Mouse (Mus musculus) intestine, embryonic 15.5 days (tissue): ENCODE measurements around the gene Nkx6-2. TPM values are rescaled to one million over a fixed set of nuclear protein-coding genes. Genes with fewer than 3 reads are reported as not detected.

Source experiments
- ATAC-seq: fragments of 200-750 bp; cut with Nextera tagmentation; 2 replicates; pipeline ENCODE4 v1.8.0; 2017; ENCODE audit warnings: moderate TSS enrichment, moderate library complexity
- H3K27ac ChIP-seq: fragments of 300-500 bp; sonication (generic); 2 replicates; pipeline ENCODE4 v1.5.1; 2015; ENCODE audit warnings: mild to moderate bottlenecking, inconsistent platforms
- H3K27me3 ChIP-seq: fragments of 300-500 bp; sonication (generic); replicated peaks from 2 replicates; pipeline ENCODE4 v1.6.1; 2015; ENCODE audit warnings: inconsistent platforms
- H3K36me3 ChIP-seq: fragments of 300-500 bp; sonication (generic); 2 replicates; pipeline ENCODE4 v1.6.1; 2015; ENCODE audit warnings: inconsistent platforms
- H3K4me1 ChIP-seq: fragments of 300-500 bp; sonication (generic); replicated peaks from 2 replicates; pipeline ENCODE4 v1.6.1; 2015; ENCODE audit warnings: inconsistent platforms
- H3K4me2 ChIP-seq: fragments of 300-500 bp; sonication (generic); replicated peaks from 2 replicates; pipeline ENCODE4 v1.6.1; 2015; ENCODE audit warnings: mild to moderate bottlenecking, inconsistent platforms
- H3K4me3 ChIP-seq: fragments of 300-500 bp; sonication (generic); replicated peaks from 2 replicates; pipeline ENCODE4 v1.5.1; 2015; ENCODE audit warnings: inconsistent platforms
- H3K9ac ChIP-seq: fragments of 300-500 bp; sonication (generic); 2 replicates; pipeline ENCODE4 v1.6.1; 2015; ENCODE audit warnings: inconsistent platforms
- H3K9me3 ChIP-seq: fragments of 300-500 bp; sonication (generic); 2 replicates; pipeline ENCODE4 v1.6.1; 2016; ENCODE audit warnings: inconsistent platforms
- WGBS: fragments of 180-500 bp; shearing (Covaris S2); methylation state at CpG from one replicate; pipeline ENCODE4 v1.1.7; 2015; 5-methylcytosine and 5-hydroxymethylcytosine counted together
- polyA plus RNA-seq: library from polyadenylated mRNA; unstranded; fragments of >200 nt; fragmentation: Nextera tagmentation; extraction: Ambion mirVana; gene quantifications from 2 replicates; pipeline ENCODE4 v1.2.1, GENCODE M21; 2015

Gene Nkx6-2
- polyA plus RNA-seq, 1 experiment from 2014 or later, result 0.34 TPM

GRCm38 (mm10) chr7:139563425-139563824 is 19.2 kb downstream of the Nkx6-2 start:
- peaks cover 10% of the 10 kb centered on the region for H3K36me3 ChIP-seq
- no peaks in the 10 kb centered on the region for H3K9me3 ChIP-seq
- no peak overlapping the region for H3K4me3 ChIP-seq
- no peaks in the 10 kb centered on the region for H3K4me1 ChIP-seq
- H3K4me2 ChIP-seq, result no peak overlapping the region
- 83% methylated on average over 4 of the region's 4 CpGs for WGBS
- H3K27ac ChIP-seq, result no peak overlapping the region
- H3K27me3 ChIP-seq, result no peaks in the 10 kb centered on the region
- H3K9ac ChIP-seq, result no peak overlapping the region
- ATAC-seq, result no peak

DNA sequence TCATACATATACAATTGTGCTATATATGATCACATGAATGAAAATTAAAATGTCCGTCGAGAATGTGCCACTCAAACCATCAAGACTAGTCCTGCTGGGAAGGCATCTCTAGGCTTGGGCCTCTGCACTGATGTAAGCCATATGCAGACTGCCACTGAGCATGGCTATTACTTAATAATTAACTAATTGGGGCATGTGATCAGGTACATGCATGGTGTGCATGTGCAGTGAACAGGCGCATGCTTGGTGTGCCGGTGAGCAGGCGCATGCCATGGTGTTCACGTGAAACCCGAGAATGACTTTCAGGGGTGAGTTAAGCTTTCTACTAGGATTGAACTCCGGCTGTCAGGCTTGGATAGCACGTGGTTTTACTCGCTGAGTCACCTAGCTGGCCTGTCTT is 22.9 kb downstream of the Nkx6-2 start:
- Histone ChIP-seq H3K9me3 (no peaks in the 10 kb centered on the region), H3K27ac (no peak overlapping the region), H3K4me1 (no peaks in the 10 kb centered on the region), H3K27me3 (no peaks in the 10 kb centered on the region), H3K4me3 (no peak overlapping the region), H3K4me2 (no peak overlapping the region), H3K36me3 (peaks cover 4% of the 10 kb centered on the region), H3K9ac (no peak overlapping the region)
- WGBS, result 95% methylated on average over 10 of the region's 10 CpGs
- ATAC-seq, result no peak

- no peaks in the 10 kb centered on the region for H3K4me1 ChIP-seq
- H3K36me3 ChIP-seq, result no peaks in the 10 kb centered on the region; the same call in 1 of the 2 replicates
- no peaks in the 10 kb centered on the region for H3K9me3 ChIP-seq
- H3K27me3 ChIP-seq, result no peaks in the 10 kb centered on the region
- no peak overlapping the region for H3K27ac ChIP-seq
- no peak overlapping the region for H3K4me2 ChIP-seq
- H3K4me3 ChIP-seq, result no peak overlapping the region
- no peak overlapping the region for H3K9ac ChIP-seq
- 55% methylated on average over 10 of the region's 10 CpGs for WGBS
- ATAC-seq, result no peak
Measured at GRCm38 (mm10) chr7:139556746-139557526, 25.7 kb downstream of the Nkx6-2 start.

- H3K9me3 ChIP-seq, result no peaks in the 10 kb centered on the region
- no peaks in the 10 kb centered on the region; the same call in 1 of the 2 replicates for H3K36me3 ChIP-seq
- no peak overlapping the region for H3K4me3 ChIP-seq
- H3K4me2 ChIP-seq, result no peak overlapping the region
- WGBS, result 72% methylated on average over 5 of the region's 5 CpGs
- no peak overlapping the region for H3K9ac ChIP-seq
- H3K27me3 ChIP-seq, result no peaks in the 10 kb centered on the region
- H3K4me1 ChIP-seq, result no peaks in the 10 kb centered on the region
- H3K27ac ChIP-seq, result no peak overlapping the region
- no peak for ATAC-seq
Measured at GRCm38 (mm10) chr7:139556331-139556730, 26.3 kb downstream of the Nkx6-2 start.

GRCm38 (mm10) chr7:139551519-139551918 is 31.1 kb downstream of the Nkx6-2 start:
- WGBS, result 90% methylated on average over 2 of the region's 2 CpGs
- Histone ChIP-seq H3K27ac (no peak overlapping the region), H3K4me3 (no peak overlapping the region), H3K4me1 (no peaks in the 10 kb centered on the region), H3K27me3 (no peaks in the 10 kb centered on the region), H3K9ac (no peak overlapping the region), H3K9me3 (no peaks in the 10 kb centered on the region), H3K36me3 (0 out of 2 replicates have a peak, but pooled peaks cover 3% of the 10 kb centered on the region), H3K4me2 (no peak overlapping the region)
- no peak for ATAC-seq

GRCm38 (mm10) chr7:139550086-139550783 is 32.4 kb downstream of the Nkx6-2 start:
- H3K4me2 ChIP-seq, result no peak overlapping the region
- ATAC-seq, result no peak
- H3K9me3 ChIP-seq, result no peaks in the 10 kb centered on the region
- H3K9ac ChIP-seq, result no peak overlapping the region
- H3K36me3 ChIP-seq, result 0 out of 2 replicates have a peak, but pooled peaks cover 3% of the 10 kb centered on the region
- H3K27ac ChIP-seq, result no peak overlapping the region
- H3K27me3 ChIP-seq, result no peaks in the 10 kb centered on the region
- no peaks in the 10 kb centered on the region for H3K4me1 ChIP-seq
- WGBS, result 82% methylated on average over 3 of the region's 3 CpGs
- H3K4me3 ChIP-seq, result no peak overlapping the region

DNA sequence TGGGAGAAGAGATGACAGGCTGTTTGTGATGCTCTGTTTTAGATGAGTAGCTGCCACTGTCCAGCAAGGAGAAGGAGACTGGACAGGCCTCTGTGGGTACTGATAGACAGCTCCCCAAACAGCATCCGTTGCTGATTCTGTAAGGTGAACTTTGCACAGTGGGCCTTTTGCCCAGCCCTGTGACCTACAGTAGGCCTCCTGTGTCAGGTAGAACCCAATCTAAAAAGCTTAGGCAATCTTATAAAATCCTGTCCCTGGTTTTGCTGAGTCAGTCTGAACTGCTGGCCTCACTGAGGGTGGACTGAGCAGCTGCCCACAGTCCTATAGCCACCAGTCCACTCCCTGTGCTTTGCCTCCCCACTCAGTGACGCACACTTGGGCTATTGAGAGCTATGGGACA is 35.3 kb downstream of the Nkx6-2 start:
- no peak overlapping the region for H3K9ac ChIP-seq
- no peak overlapping the region for H3K4me2 ChIP-seq
- no peaks in the 10 kb centered on the region for H3K9me3 ChIP-seq
- H3K36me3 ChIP-seq, result 0 out of 2 replicates have a peak, but pooled peaks cover 3% of the 10 kb centered on the region
- no peak for ATAC-seq
- 83% methylated on average over 2 of the region's 2 CpGs for WGBS
- H3K4me1 ChIP-seq, result no peaks in the 10 kb centered on the region
- no peak overlapping the region for H3K27ac ChIP-seq
- no peak overlapping the region for H3K4me3 ChIP-seq
- no peaks in the 10 kb centered on the region for H3K27me3 ChIP-seq

DNA sequence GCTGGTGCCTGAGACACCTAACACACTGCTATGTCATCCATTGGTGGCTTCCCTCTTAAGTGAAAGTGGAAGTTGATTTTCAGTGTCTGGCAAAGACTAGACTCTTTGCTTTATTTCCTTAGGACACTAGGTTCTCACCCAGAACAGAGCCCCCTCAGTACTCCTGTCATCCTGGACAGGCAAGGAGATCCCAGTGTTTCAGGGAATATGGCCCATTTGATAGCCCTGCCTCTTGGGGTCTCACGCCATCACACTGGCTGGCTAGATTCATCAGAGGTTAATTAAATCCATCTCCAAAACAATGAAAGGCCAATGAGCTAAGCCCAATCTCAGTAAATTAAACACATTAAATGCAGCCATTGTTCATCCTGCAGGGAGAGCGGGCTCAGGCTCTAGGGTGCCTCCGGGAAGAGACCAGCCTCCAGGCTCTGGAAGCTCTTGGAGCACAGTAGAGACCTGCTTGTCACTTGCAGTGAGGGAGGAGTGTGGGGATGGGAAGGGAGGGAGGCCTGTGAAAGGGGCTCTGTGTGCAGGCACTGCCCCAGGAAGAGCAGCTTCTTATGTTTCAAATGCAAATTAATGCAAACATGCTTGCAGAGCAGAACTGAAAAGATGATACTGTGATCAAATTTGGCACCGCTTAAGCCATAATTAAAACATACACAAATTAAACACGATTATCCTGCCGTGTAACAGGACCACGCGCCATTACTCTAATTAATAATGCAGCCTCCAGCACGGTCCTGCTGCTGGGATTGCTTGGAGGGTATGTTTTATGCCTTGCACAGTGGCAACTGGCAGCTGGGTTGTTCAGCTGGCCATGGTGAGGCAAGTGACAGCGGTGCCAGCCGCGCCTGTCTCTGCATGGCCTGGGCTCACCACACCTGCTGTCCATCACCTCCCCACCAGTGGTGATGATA is 37.6 kb downstream of the Nkx6-2 start:
- H3K9me3 ChIP-seq, result no peaks in the 10 kb centered on the region
- H3K27me3 ChIP-seq, result no peaks in the 10 kb centered on the region
- no peak overlapping the region for H3K4me3 ChIP-seq
- no peak for ATAC-seq
- no peak overlapping the region for H3K27ac ChIP-seq
- no peaks in the 10 kb centered on the region for H3K4me1 ChIP-seq
- no peak overlapping the region for H3K4me2 ChIP-seq
- 78% methylated on average over 12 of the region's 12 CpGs for WGBS
- no peak overlapping the region for H3K9ac ChIP-seq
- no peaks in the 10 kb centered on the region for H3K36me3 ChIP-seq

DNA sequence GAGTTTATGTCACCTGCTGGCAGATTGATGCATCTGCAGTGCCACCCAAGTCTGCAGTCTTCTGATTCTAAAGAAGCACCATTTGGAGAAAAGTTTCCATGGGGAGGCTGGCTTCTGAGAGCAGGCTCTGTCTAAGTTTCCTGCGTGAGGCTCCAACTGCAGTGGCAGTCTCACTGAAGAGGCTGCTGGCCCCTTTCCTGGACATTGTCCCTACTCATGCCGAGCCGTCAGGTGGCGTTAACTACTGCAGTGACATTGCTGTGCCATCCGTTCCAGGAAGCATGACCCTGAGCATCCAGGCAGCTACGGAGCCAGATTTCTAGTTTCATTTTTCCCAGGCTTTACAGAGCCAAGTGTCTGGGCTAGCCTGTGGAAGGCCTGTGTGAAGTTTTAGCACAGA is 41.2 kb downstream of the Nkx6-2 start:
- no peak overlapping the region for H3K4me3 ChIP-seq
- H3K9ac ChIP-seq, result no peak overlapping the region
- no peak overlapping the region for H3K4me2 ChIP-seq
- no peak overlapping the region for H3K27ac ChIP-seq
- WGBS, result 86% methylated on average over 6 of the region's 6 CpGs
- no peaks in the 10 kb centered on the region for H3K9me3 ChIP-seq
- 0 out of 2 replicates have a peak, but pooled peaks cover 1% of the 10 kb centered on the region for H3K36me3 ChIP-seq
- no peak for ATAC-seq
- H3K27me3 ChIP-seq, result no peaks in the 10 kb centered on the region
- no peaks in the 10 kb centered on the region for H3K4me1 ChIP-seq

- no peak for ATAC-seq
- H3K4me1 ChIP-seq, result no peaks in the 10 kb centered on the region
- H3K4me3 ChIP-seq, result no peak overlapping the region
- 75% methylated on average over 1 of the region's 1 CpGs for WGBS
- H3K9ac ChIP-seq, result no peak overlapping the region
- H3K4me2 ChIP-seq, result no peak overlapping the region
- no peak overlapping the region for H3K27ac ChIP-seq
- H3K36me3 ChIP-seq, result 0 out of 2 replicates have a peak, but pooled peaks cover 7% of the 10 kb centered on the region
- no peaks in the 10 kb centered on the region for H3K27me3 ChIP-seq
- H3K9me3 ChIP-seq, result no peaks in the 10 kb centered on the region
Measured at GRCm38 (mm10) chr7:139540601-139541000, 42.0 kb downstream of the Nkx6-2 start.

- H3K36me3 ChIP-seq, result peaks cover 10% of the 10 kb centered on the region; the same call in 1 of the 2 replicates
Measured at GRCm38 (mm10) chr7:139538541-139538940, 44.1 kb downstream of the Nkx6-2 start.

GRCm38 (mm10) chr7:139537831-139538230 is 44.8 kb downstream of the Nkx6-2 start:
- Histone ChIP-seq H3K9ac (no peak overlapping the region), H3K27me3 (no peaks in the 10 kb centered on the region), H3K4me3 (no peak overlapping the region), H3K27ac (no peak overlapping the region), H3K36me3 (peaks cover 10% of the 10 kb centered on the region; the same call in 1 of the 2 replicates), H3K4me1 (no peaks in the 10 kb centered on the region), H3K9me3 (no peaks in the 10 kb centered on the region), H3K4me2 (no peak overlapping the region)
- 90% methylated on average over 9 of the region's 9 CpGs for WGBS
- no peak for ATAC-seq

More at GRCm38 (mm10) chr7:139538541-139538940, 44.1 kb downstream of the Nkx6-2 start:
- Histone ChIP-seq H3K27ac (no peak overlapping the region), H3K4me1 (no peaks in the 10 kb centered on the region), H3K9ac (no peak overlapping the region), H3K27me3 (no peaks in the 10 kb centered on the region), H3K9me3 (no peaks in the 10 kb centered on the region), H3K4me3 (no peak overlapping the region), H3K4me2 (no peak overlapping the region)
- no peak for ATAC-seq
- WGBS, result 88% methylated on average over 2 of the region's 2 CpGs
